In the genomic region with DNA sequence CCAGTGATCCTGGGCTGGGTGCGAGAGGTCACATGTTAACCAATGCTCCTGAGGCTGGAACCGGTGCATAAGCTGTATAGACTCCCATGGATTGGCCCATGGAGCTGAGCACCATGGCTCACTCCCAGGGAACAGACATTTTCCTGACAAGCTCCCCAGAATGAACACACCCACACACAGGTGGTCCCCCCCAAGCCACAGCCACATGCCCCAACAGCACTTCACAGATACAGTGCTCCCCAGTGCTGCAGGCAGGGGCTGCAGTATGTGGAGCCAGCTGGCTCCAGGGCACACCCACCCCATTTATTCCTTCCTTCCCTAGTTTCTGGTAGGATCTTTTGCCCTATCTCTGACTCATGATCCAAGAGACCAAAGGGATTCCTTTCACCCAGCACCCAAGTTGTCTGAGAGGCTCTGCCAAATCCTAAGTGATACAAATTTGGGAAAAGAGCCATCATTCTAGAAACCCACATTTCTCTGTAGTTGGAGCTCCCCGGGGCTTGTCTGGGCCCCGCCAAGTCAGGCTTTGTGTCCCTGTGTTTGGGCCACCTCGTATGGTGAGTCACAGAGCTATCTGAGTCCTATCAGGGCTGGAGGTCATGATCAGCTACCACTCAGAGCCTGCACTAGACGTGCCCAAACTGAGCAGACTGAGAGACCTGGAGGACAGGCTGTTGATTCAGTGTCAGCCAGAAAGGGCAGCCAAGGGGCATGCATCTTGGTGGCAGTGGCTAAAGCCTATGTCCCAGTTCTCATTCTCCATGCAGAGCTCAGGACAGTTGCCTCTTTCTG, we compare ENCODE assay signal across 17 mouse cellular contexts. TPM values are rescaled to one million over a fixed set of nuclear protein-coding genes. Genes with fewer than 3 reads are reported as not detected.
A peak's percentile ranks its signal among the peaks of the same experiment; 100 is the strongest.
DNase-seq lines count a peak whose midpoint lies in the region; ATAC-seq and TF ChIP-seq lines count a peak whose summit lies in the region.
"Had no signal": no experiment of that assay in that cellular context is flagged by ENCODE, and none has a peak within 500 bp of the region (broad histone marks: within the 10 kb centered on the region; RNA-seq: fewer than 3 reads in every experiment).

No protein-coding gene starts in this region.

- peak overlapping the region; percentile 61 for H3K27ac ChIP-seq in midbrain, embryonic 10.5 days (replicated peaks)
- no peak overlapping the region for H3K27ac ChIP-seq in midbrain, embryonic 16.5 days (ENCODE audit: low read length)
- no peak overlapping the region for H3K27ac ChIP-seq in liver, embryonic 12.5 days
- H3K27ac ChIP-seq: forebrain, embryonic 12.5 days; hindbrain, embryonic 12.5 days; limb, embryonic 12.5 days had no signal

- peak; percentile 62 to 90 for DNase-seq in adrenal gland, adult (ENCODE audit: inconsistent age in 2 of 2, low spot score in 1 of 2)
- no peak for DNase-seq in adrenal gland, postnatal 4 days (ENCODE audit: low spot score in 2 of 2)
- no peak for DNase-seq in midbrain, embryonic 10.5 days (ENCODE audit: low spot score)
- peak; percentile 15 for DNase-seq in heart, postnatal 4 days
- DNase-seq in spleen, adult 12 weeks (ENCODE audit: low spot score) = no peak
- DNase-seq in lung, adult 2 months = no peak
- DNase-seq: cerebellum, adult 9-10 months; kidney, adult 11 months; kidney, postnatal 4 days; right cerebral cortex, postnatal 14 days; thymus, postnatal 25 days had no signal

- H3K4me2 ChIP-seq in midbrain, embryonic 16.5 days (ENCODE audit: low read length) = no peak overlapping the region
- H3K4me2 ChIP-seq in liver, embryonic 12.5 days = no peak overlapping the region
- H3K4me2 ChIP-seq: forebrain, embryonic 12.5 days; hindbrain, embryonic 12.5 days; limb, embryonic 12.5 days had no signal

- H3K9me3 ChIP-seq in midbrain, embryonic 10.5 days (replicated peaks) = no peaks in the 10 kb centered on the region
- H3K9me3 ChIP-seq in midbrain, embryonic 16.5 days (replicated peaks; ENCODE audit: control insufficient read depth, low read length, poor library complexity, severe bottlenecking) = no peaks in the 10 kb centered on the region
- H3K9me3 ChIP-seq in liver, embryonic 12.5 days (replicated peaks) = no peaks in the 10 kb centered on the region
- H3K9me3 ChIP-seq: forebrain, embryonic 12.5 days; hindbrain, embryonic 12.5 days; limb, embryonic 12.5 days had no signal

- peaks cover 55% of the 10 kb centered on the region for H3K27me3 ChIP-seq in midbrain, embryonic 10.5 days (ENCODE audit: low read depth, poor library complexity, severe bottlenecking)
- no peaks in the 10 kb centered on the region for H3K27me3 ChIP-seq in midbrain, embryonic 16.5 days (ENCODE audit: control insufficient read depth, insufficient read depth, low read depth, low read length)
- H3K27me3 ChIP-seq in liver, embryonic 12.5 days (replicated peaks) = no peaks in the 10 kb centered on the region; the same call in 1 of the 2 replicates

- ATAC-seq in midbrain, embryonic 16.5 days = no peak
- ATAC-seq in liver, embryonic 12.5 days = no peak; the same call in 1 of the 2 replicates

- H3K4me3 ChIP-seq in midbrain, embryonic 10.5 days = no peak overlapping the region
- no peak overlapping the region for H3K4me3 ChIP-seq in midbrain, embryonic 16.5 days (ENCODE audit: low read depth, low read length)
- no peak overlapping the region for H3K4me3 ChIP-seq in lung, adult 2 months (replicated peaks; ENCODE audit: extremely low read depth, low read depth, low read length)
- no peak overlapping the region for H3K4me3 ChIP-seq in liver, embryonic 12.5 days
- H3K4me3 ChIP-seq: forebrain, embryonic 12.5 days; hindbrain, embryonic 12.5 days; limb, embryonic 12.5 days; myocyte had no signal

- peaks cover 62% of the 10 kb centered on the region for H3K4me1 ChIP-seq in midbrain, embryonic 10.5 days
- H3K4me1 ChIP-seq in midbrain, embryonic 16.5 days (ENCODE audit: control insufficient read depth, insufficient read depth, low read length) = peaks cover 19% of the 10 kb centered on the region
- no peaks in the 10 kb centered on the region for H3K4me1 ChIP-seq in lung, adult 2 months (ENCODE audit: control insufficient read depth, insufficient read depth, low read length)
- H3K4me1 ChIP-seq in liver, embryonic 12.5 days = no peaks in the 10 kb centered on the region

- TF ChIP-seq CTCF in lung, adult 2 months (IDR thresholded peaks at IDR 0.05; ENCODE audit: insufficient read depth, low read length) = no peak

- H3K9ac ChIP-seq in midbrain, embryonic 16.5 days (ENCODE audit: low read depth, low read length) = no peak overlapping the region
- H3K9ac ChIP-seq in liver, embryonic 12.5 days = no peak overlapping the region
- H3K9ac ChIP-seq: forebrain, embryonic 12.5 days; hindbrain, embryonic 12.5 days; limb, embryonic 12.5 days had no signal

- H3K36me3 ChIP-seq in midbrain, embryonic 10.5 days = no peaks in the 10 kb centered on the region
- H3K36me3 ChIP-seq in midbrain, embryonic 16.5 days (ENCODE audit: control insufficient read depth, insufficient read depth, low read length) = no peaks in the 10 kb centered on the region
- no peaks in the 10 kb centered on the region for H3K36me3 ChIP-seq in liver, embryonic 12.5 days
- H3K36me3 ChIP-seq: forebrain, embryonic 12.5 days; hindbrain, embryonic 12.5 days; limb, embryonic 12.5 days had no signal

- WGBS in midbrain, embryonic 10.5 days = 88% methylated on average over 6 of the region's 6 CpGs
- 81% methylated on average over 6 of the region's 6 CpGs for WGBS in midbrain, embryonic 16.5 days
- 66% methylated on average over 6 of the region's 6 CpGs for WGBS in lung, adult 2 months
- 56% methylated on average over 6 of the region's 6 CpGs for WGBS in liver, embryonic 12.5 days (ENCODE audit: insufficient replicate concordance)

- TF ChIP-seq POLR2A in lung, adult 2 months (IDR thresholded peaks at IDR 0.05; ENCODE audit: borderline replicate concordance, extremely low read depth, low read depth, low read length) = no peak

RNA-seq across cellular contexts. Expression of gene Lmo1, which starts 12.4 kb away (rescaled TPM):
- 10 to 100 TPM; 10.0 to 11.1 TPM for total RNA-seq in adrenal gland, postnatal 4 days (2021)
- polyA plus RNA-seq in midbrain, embryonic 10.5 days (2016; fragmentation: Nextera tagmentation; extraction: Ambion mirVana) = 34.8 and 57.9 TPM in 2 replicates
- polyA plus RNA-seq in midbrain, embryonic 16.5 days (2015; fragmentation: Nextera tagmentation; extraction: Ambion mirVana) = 101 and 126 TPM in 2 replicates
- total RNA-seq in heart, postnatal 4 days (2021) = 1 to 10 TPM; 1.4 TPM
- 7.5 and 8.7 TPM in 2 replicates for polyA plus RNA-seq in lung, adult 2 months (2012; rRNA removed)
- 1.7 and 1.8 TPM in 2 replicates for polyA plus RNA-seq in liver, embryonic 12.5 days (2016; fragmentation: Nextera tagmentation; extraction: Ambion mirVana)

Comparison
In these comparisons a context has a peak if more than half of its experiments do, and no peak if none do; other contexts are left out.
1. DNase-seq: peak in adrenal gland, adult (2 of 2) and heart, postnatal 4 days (single experiment); none in adrenal gland, postnatal 4 days (0 of 2), midbrain, embryonic 10.5 days (single experiment), spleen, adult 12 weeks (single experiment) and lung, adult 2 months (single experiment).